Mouse (Mus musculus) midbrain, postnatal 0 days (tissue): ENCODE measurements around the gene Plcxd2. TPM values are rescaled to one million over a fixed set of nuclear protein-coding genes. Genes with fewer than 3 reads are reported as not detected.

Source experiments
- ATAC-seq: fragments of 200-750 bp; cut with Nextera tagmentation; 2 replicates; pipeline ENCODE4 v1.8.0; 2017; ENCODE audit warnings: moderate number of reproducible peaks, mild to moderate bottlenecking, moderate TSS enrichment, moderate library complexity; ENCODE audit not compliant: low FRiP score
- DNase-seq: peaks from one replicate; pipeline ENCODE4 v3.0.0-alpha.2; 2015; ENCODE audit warnings: low spot score
- H3K27ac ChIP-seq: fragments of 300-500 bp; sonication (generic); 2 replicates; pipeline ENCODE4 v1.5.1; 2014; ENCODE audit warnings: low read depth, mild to moderate bottlenecking, low read length, mixed read lengths
- H3K27me3 ChIP-seq: fragments of 300-500 bp; sonication (generic); 2 replicates; pipeline ENCODE4 v1.6.1; 2014; ENCODE audit warnings: low read length, control low read depth, mixed read lengths; ENCODE audit not compliant: insufficient read depth
- H3K36me3 ChIP-seq: fragments of 300-500 bp; sonication (generic); 2 replicates; pipeline ENCODE4 v1.6.1; 2014; ENCODE audit warnings: low read length, control low read depth, mixed read lengths; ENCODE audit not compliant: insufficient read depth
- H3K4me1 ChIP-seq: fragments of 300-500 bp; sonication (generic); 2 replicates; pipeline ENCODE4 v1.6.1; 2014; ENCODE audit warnings: mild to moderate bottlenecking, control low read depth, antibody characterized with exemption, low read length, mixed read lengths; ENCODE audit not compliant: insufficient read depth
- H3K4me2 ChIP-seq: fragments of 300-500 bp; sonication (generic); 2 replicates; pipeline ENCODE4 v1.6.1; 2014; ENCODE audit warnings: low read depth, mild to moderate bottlenecking, low read length, mixed read lengths; ENCODE audit not compliant: poor library complexity, severe bottlenecking
- H3K4me3 ChIP-seq: fragments of 300-500 bp; sonication (generic); 2 replicates; pipeline ENCODE4 v1.5.1; 2014; ENCODE audit warnings: low read depth, mild to moderate bottlenecking, low read length, moderate library complexity
- H3K9ac ChIP-seq: fragments of 300-500 bp; sonication (generic); replicated peaks from 2 replicates; pipeline ENCODE4 v1.6.1; 2014; ENCODE audit warnings: mild to moderate bottlenecking, low read length, moderate library complexity, mixed read lengths; ENCODE audit not compliant: poor library complexity, severe bottlenecking
- H3K9me3 ChIP-seq: fragments of 300-500 bp; sonication (generic); 2 replicates; pipeline ENCODE4 v1.6.1; 2016; ENCODE audit warnings: low read length, control low read depth
- CTCF ChIP-seq: IDR thresholded peaks from 2 replicates; pipeline ENCODE4 v1.5.1; 2016; ENCODE audit warnings: antibody characterized with exemption, mild to moderate bottlenecking
- WGBS: fragments of 180-500 bp; shearing (Covaris S2); extraction: QIAGEN DNeasy Blood & Tissue Kit; methylation state at CpG from one replicate; pipeline ENCODE4 v1.1.7; 2014; 5-methylcytosine and 5-hydroxymethylcytosine counted together
- polyA plus RNA-seq: library from polyadenylated mRNA; unstranded; fragments of >200 nt; fragmentation: Nextera tagmentation; extraction: Ambion mirVana; gene quantifications from 2 replicates; pipeline ENCODE4 v1.2.1, GENCODE M21; 2015
- total RNA-seq: library from RNA; depleted of rRNA; stranded (reverse); fragments of >200 nt; gene quantifications from 2 replicates; pipeline ENCODE4 v1.2.3, GENCODE M21; 2014

Plcxd2 gene
- total and polyA plus RNA-seq, 2 experiments from 2014 or later = 12.9 to 41.5 TPM

GRCm38 (mm10) chr16:45967471-45967870 lies 42.5 kb downstream of the Plcxd2 start:
- H3K4me3 ChIP-seq = no peak overlapping the region
- 7% methylated on average over 7 of the region's 7 CpGs for WGBS
- DNase-seq (peak; percentile 90), ATAC-seq (peak; percentile 79; the same call in 1 of the 2 replicates)
- H3K4me1 ChIP-seq = no peaks in the 10 kb centered on the region
- H3K9ac ChIP-seq = no peak overlapping the region
- no peaks in the 10 kb centered on the region for H3K27me3 ChIP-seq
- H3K27ac ChIP-seq = no peak overlapping the region
- no peaks in the 10 kb centered on the region for H3K9me3 ChIP-seq
- TF ChIP-seq CTCF = peak; percentile 95
- peaks cover 8% of the 10 kb centered on the region; the same call in 1 of the 2 replicates for H3K36me3 ChIP-seq
- H3K4me2 ChIP-seq = no peak overlapping the region

GRCm38 (mm10) chr16:45966604-45967003 lies 43.4 kb downstream of the Plcxd2 start:
- Histone ChIP-seq H3K4me3 (no peak overlapping the region), H3K4me2 (no peak overlapping the region), H3K27me3 (no peaks in the 10 kb centered on the region), H3K27ac (no peak overlapping the region), H3K4me1 (no peaks in the 10 kb centered on the region), H3K36me3 (peaks cover 8% of the 10 kb centered on the region; the same call in 1 of the 2 replicates), H3K9me3 (no peaks in the 10 kb centered on the region), H3K9ac (no peak overlapping the region)
- WGBS = 69% methylated on average over 5 of the region's 5 CpGs
- DNase-seq (no peak), ATAC-seq (no peak)
- no peak for TF ChIP-seq CTCF

GRCm38 (mm10) chr16:45964777-45965176 lies 45.2 kb downstream of the Plcxd2 start:
- Histone ChIP-seq H3K4me1 (no peaks in the 10 kb centered on the region), H3K9me3 (no peaks in the 10 kb centered on the region), H3K36me3 (peaks cover 5% of the 10 kb centered on the region; the same call in 1 of the 2 replicates), H3K4me3 (no peak overlapping the region), H3K9ac (no peak overlapping the region), H3K27ac (no peak overlapping the region), H3K27me3 (no peaks in the 10 kb centered on the region), H3K4me2 (no peak overlapping the region)
- WGBS = 91% methylated on average over 6 of the region's 6 CpGs
- DNase-seq (no peak), ATAC-seq (no peak)
- TF ChIP-seq CTCF = no peak

- no peak overlapping the region for H3K4me2 ChIP-seq
- H3K9ac ChIP-seq = no peak overlapping the region
- H3K27ac ChIP-seq = no peak overlapping the region
- DNase-seq (no peak), ATAC-seq (no peak)
- WGBS = 91% methylated on average over 8 of the region's 8 CpGs
- no peaks in the 10 kb centered on the region for H3K27me3 ChIP-seq
- no peak overlapping the region for H3K4me3 ChIP-seq
- peaks cover 5% of the 10 kb centered on the region; the same call in 1 of the 2 replicates for H3K36me3 ChIP-seq
- TF ChIP-seq CTCF = no peak
- no peaks in the 10 kb centered on the region for H3K9me3 ChIP-seq
- H3K4me1 ChIP-seq = no peaks in the 10 kb centered on the region
These were observed 46.2 kb downstream of the Plcxd2 start for GRCm38 (mm10) chr16:45963837-45964236.

- no peaks in the 10 kb centered on the region for H3K4me1 ChIP-seq
- no peaks in the 10 kb centered on the region for H3K9me3 ChIP-seq
- no peak for ATAC-seq
- DNase-seq = no peak
- no peak overlapping the region for H3K4me3 ChIP-seq
- H3K36me3 ChIP-seq = peaks cover 5% of the 10 kb centered on the region; the same call in 1 of the 2 replicates
- no peak overlapping the region for H3K27ac ChIP-seq
- TF ChIP-seq CTCF = no peak
- H3K9ac ChIP-seq = no peak overlapping the region
- no peak overlapping the region for H3K4me2 ChIP-seq
- no peaks in the 10 kb centered on the region for H3K27me3 ChIP-seq
- WGBS = 80% methylated on average over 5 of the region's 5 CpGs
These were observed 46.9 kb downstream of the Plcxd2 start for GRCm38 (mm10) chr16:45963088-45963487.

- Histone ChIP-seq H3K4me1 (no peaks in the 10 kb centered on the region), H3K27ac (no peak overlapping the region), H3K36me3 (peaks cover 7% of the 10 kb centered on the region; the same call in 1 of the 2 replicates), H3K9me3 (no peaks in the 10 kb centered on the region), H3K4me2 (no peak overlapping the region), H3K9ac (no peak overlapping the region), H3K4me3 (no peak overlapping the region), H3K27me3 (no peaks in the 10 kb centered on the region)
- TF ChIP-seq CTCF = no peak
- DNase-seq (no peak), ATAC-seq (no peak)
- 88% methylated on average over 3 of the region's 3 CpGs for WGBS
These were observed 49.0 kb downstream of the Plcxd2 start for GRCm38 (mm10) chr16:45960978-45961377.
